Mouse (Mus musculus) limb, embryonic 13.5 days (tissue): ENCODE results near the gene Arhgef16. TPM values are rescaled to one million over a fixed set of nuclear protein-coding genes. Genes with fewer than 3 reads are reported as not detected.
A peak's percentile ranks its signal among the peaks of the same experiment; 100 is the strongest.

ENCODE experiments used
- ATAC-seq: fragments of 200-750 bp; cut with Nextera tagmentation; 2 replicates; pipeline ENCODE4 v1.8.0; 2017; ENCODE audit warnings: low read depth, moderate number of reproducible peaks, moderate TSS enrichment; ENCODE audit not compliant: low FRiP score
- H3K27ac ChIP-seq: fragments of 300-500 bp; sonication (generic); 2 replicates; pipeline ENCODE4 v1.5.1; 2015; ENCODE audit warnings: inconsistent platforms, mild to moderate bottlenecking, moderate library complexity
- H3K27me3 ChIP-seq: fragments of 300-500 bp; sonication (generic); 2 replicates; pipeline ENCODE4 v1.6.1; 2015; ENCODE audit warnings: mild to moderate bottlenecking, inconsistent platforms
- H3K36me3 ChIP-seq: fragments of 300-500 bp; sonication (generic); 2 replicates; pipeline ENCODE4 v1.6.1; 2015; ENCODE audit warnings: inconsistent platforms, mild to moderate bottlenecking, moderate library complexity
- H3K4me1 ChIP-seq: fragments of 300-500 bp; sonication (generic); 2 replicates; pipeline ENCODE4 v1.6.1; 2015; ENCODE audit warnings: inconsistent platforms
- H3K4me2 ChIP-seq: fragments of 300-500 bp; sonication (generic); replicated peaks from 2 replicates; pipeline ENCODE4 v1.6.1; 2015; ENCODE audit warnings: inconsistent platforms, mild to moderate bottlenecking, moderate library complexity
- H3K4me3 ChIP-seq: fragments of 300-500 bp; sonication (generic); 2 replicates; pipeline ENCODE4 v1.5.1; 2015; ENCODE audit warnings: moderate library complexity, mild to moderate bottlenecking, inconsistent platforms
- H3K9ac ChIP-seq: fragments of 300-500 bp; sonication (generic); 2 replicates; pipeline ENCODE4 v1.6.1; 2015; ENCODE audit warnings: mild to moderate bottlenecking, inconsistent platforms
- H3K9me3 ChIP-seq: fragments of 300-500 bp; sonication (generic); 2 replicates; pipeline ENCODE4 v1.6.1; 2016; ENCODE audit warnings: inconsistent platforms
- WGBS: fragments of 180-500 bp; shearing (Covaris S2); methylation state at CpG from one replicate; pipeline ENCODE4 v1.1.7; 2015; 5-methylcytosine and 5-hydroxymethylcytosine counted together
- polyA plus RNA-seq: library from polyadenylated mRNA; unstranded; fragments of >200 nt; fragmentation: Nextera tagmentation; extraction: Ambion mirVana; gene quantifications from 2 replicates; pipeline ENCODE4 v1.2.1, GENCODE M21; 2015

Gene Arhgef16
- polyA plus RNA-seq, 1 experiment from 2014 or later: 4.6 TPM

- H3K4me2 ChIP-seq: no peak overlapping the region
- 76% methylated on average over 4 of the region's 4 CpGs for WGBS
- H3K27me3 ChIP-seq: peaks cover 2% of the 10 kb centered on the region; the same call in 1 of the 2 replicates
- no peak for ATAC-seq
- H3K4me3 ChIP-seq: no peak overlapping the region
- H3K9ac ChIP-seq: no peak overlapping the region
- H3K9me3 ChIP-seq: no peaks in the 10 kb centered on the region
- no peak overlapping the region for H3K27ac ChIP-seq
- peaks cover 24% of the 10 kb centered on the region for H3K4me1 ChIP-seq
- H3K36me3 ChIP-seq: peaks cover 75% of the 10 kb centered on the region
Observed at GRCm38 (mm10) chr4:154325410-154325809, 23.9 kb upstream of the Arhgef16 start.

- Histone ChIP-seq H3K36me3 (peaks cover 16% of the 10 kb centered on the region), H3K4me3 (no peak overlapping the region), H3K4me1 (peaks cover 21% of the 10 kb centered on the region), H3K27me3 (no peaks in the 10 kb centered on the region), H3K9me3 (no peaks in the 10 kb centered on the region), H3K4me2 (no peak overlapping the region), H3K9ac (no peak overlapping the region), H3K27ac (peak overlapping the region; percentile 85)
- WGBS: 73% methylated on average over 11 of the region's 11 CpGs
- no peak for ATAC-seq
Observed at GRCm38 (mm10) chr4:154313622-154313967, 12.1 kb upstream of the Arhgef16 start.

- 50% methylated on average over 4 of the region's 4 CpGs for WGBS
Observed at GRCm38 (mm10) chr4:154312935-154313621, 11.6 kb upstream of the Arhgef16 start.

GRCm38 (mm10) chr4:154312143-154312812 is 10.8 kb upstream of the Arhgef16 start:
- Histone ChIP-seq H3K27me3 (no peaks in the 10 kb centered on the region), H3K27ac (peak overlapping the region; percentile 85), H3K4me3 (no peak overlapping the region), H3K4me2 (0 out of 2 replicates have a peak overlapping the region, but pooled peaks have one; percentile 7), H3K9me3 (no peaks in the 10 kb centered on the region), H3K36me3 (peaks cover 3% of the 10 kb centered on the region), H3K9ac (no peak overlapping the region), H3K4me1 (peaks cover 21% of the 10 kb centered on the region)
- ATAC-seq: no peak
- WGBS: 79% methylated on average over 2 of the region's 2 CpGs

More at GRCm38 (mm10) chr4:154312935-154313621, 11.6 kb upstream of the Arhgef16 start:
- Histone ChIP-seq H3K4me1 (peaks cover 21% of the 10 kb centered on the region), H3K4me3 (no peak overlapping the region), H3K27ac (peak overlapping the region; percentile 85), H3K4me2 (0 out of 2 replicates have a peak overlapping the region, but pooled peaks have one; percentile 7), H3K27me3 (no peaks in the 10 kb centered on the region), H3K9ac (no peak overlapping the region), H3K36me3 (peaks cover 11% of the 10 kb centered on the region), H3K9me3 (no peaks in the 10 kb centered on the region)
- peak; percentile 65 for ATAC-seq

- Histone ChIP-seq H3K27me3 (no peaks in the 10 kb centered on the region), H3K36me3 (no peaks in the 10 kb centered on the region; the same call in 1 of the 2 replicates), H3K9ac (no peak overlapping the region), H3K27ac (no peak overlapping the region), H3K9me3 (no peaks in the 10 kb centered on the region), H3K4me2 (no peak overlapping the region), H3K4me1 (peaks cover 21% of the 10 kb centered on the region), H3K4me3 (no peak overlapping the region)
- ATAC-seq: no peak
- 66% methylated on average over 9 of the region's 9 CpGs for WGBS
Observed at GRCm38 (mm10) chr4:154310576-154311262, 9.2 kb upstream of the Arhgef16 start.

GRCm38 (mm10) chr4:154309131-154309530 is 7.7 kb upstream of the Arhgef16 start:
- no peak for ATAC-seq
- 83% methylated on average over 2 of the region's 2 CpGs for WGBS
- H3K36me3 ChIP-seq: no peaks in the 10 kb centered on the region
- H3K27ac ChIP-seq: no peak overlapping the region
- no peak overlapping the region for H3K4me3 ChIP-seq
- H3K4me1 ChIP-seq: peaks cover 21% of the 10 kb centered on the region
- no peaks in the 10 kb centered on the region for H3K9me3 ChIP-seq
- H3K27me3 ChIP-seq: no peaks in the 10 kb centered on the region
- H3K9ac ChIP-seq: no peak overlapping the region
- H3K4me2 ChIP-seq: no peak overlapping the region

GRCm38 (mm10) chr4:154299541-154300271 is 1.8 kb downstream of the Arhgef16 start:
- ATAC-seq: peak; percentile 51
- H3K36me3 ChIP-seq: no peaks in the 10 kb centered on the region
- H3K27me3 ChIP-seq: peaks cover 40% of the 10 kb centered on the region
- H3K9me3 ChIP-seq: no peaks in the 10 kb centered on the region
- whole genome bisulfite sequencing: under 1% methylated on average over 66 of the region's 66 CpGs
- peak overlapping the region; percentile 95 for H3K4me2 ChIP-seq
- no peak overlapping the region for H3K27ac ChIP-seq
- peak overlapping the region; percentile 58 for H3K4me3 ChIP-seq
- peak overlapping the region; percentile 62 for H3K9ac ChIP-seq
- peaks cover 13% of the 10 kb centered on the region for H3K4me1 ChIP-seq

- H3K4me2 ChIP-seq: no peak overlapping the region
- H3K4me1 ChIP-seq: peaks cover 30% of the 10 kb centered on the region
- no peak overlapping the region for H3K4me3 ChIP-seq
- WGBS: 44% methylated on average over 9 of the region's 9 CpGs
- H3K36me3 ChIP-seq: no peaks in the 10 kb centered on the region
- no peaks in the 10 kb centered on the region for H3K9me3 ChIP-seq
- peaks cover 40% of the 10 kb centered on the region for H3K27me3 ChIP-seq
- H3K9ac ChIP-seq: no peak overlapping the region
- ATAC-seq: no peak
- no peak overlapping the region for H3K27ac ChIP-seq
Observed at GRCm38 (mm10) chr4:154297761-154298160, 3.7 kb downstream of the Arhgef16 start.

GRCm38 (mm10) chr4:154294262-154294731 is 7.2 kb downstream of the Arhgef16 start:
- H3K4me3 ChIP-seq: no peak overlapping the region
- no peak overlapping the region for H3K9ac ChIP-seq
- no peaks in the 10 kb centered on the region for H3K9me3 ChIP-seq
- peaks cover 18% of the 10 kb centered on the region for H3K27me3 ChIP-seq
- no peak for ATAC-seq
- WGBS: 26% methylated on average over 8 of the region's 8 CpGs
- H3K36me3 ChIP-seq: no peaks in the 10 kb centered on the region
- peaks cover 19% of the 10 kb centered on the region for H3K4me1 ChIP-seq
- no peak overlapping the region for H3K4me2 ChIP-seq
- H3K27ac ChIP-seq: no peak overlapping the region; the same call in 1 of the 2 replicates

- Histone ChIP-seq H3K36me3 (no peaks in the 10 kb centered on the region), H3K9ac (no peak overlapping the region), H3K27me3 (peaks cover 13% of the 10 kb centered on the region), H3K4me3 (no peak overlapping the region), H3K4me2 (no peak overlapping the region), H3K9me3 (no peaks in the 10 kb centered on the region), H3K4me1 (peaks cover 19% of the 10 kb centered on the region), H3K27ac (peak overlapping the region; percentile 23; the same call in 1 of the 2 replicates)
- no peak for ATAC-seq
- 43% methylated on average over 4 of the region's 4 CpGs for WGBS
Observed at GRCm38 (mm10) chr4:154293735-154294201, 7.7 kb downstream of the Arhgef16 start.

GRCm38 (mm10) chr4:154283671-154284070 is 17.8 kb downstream of the Arhgef16 start:
- 71% methylated on average over 7 of the region's 7 CpGs for WGBS
- Histone ChIP-seq H3K9ac (0 out of 2 replicates have a peak overlapping the region, but pooled peaks have one; percentile 19), H3K4me2 (no peak overlapping the region), H3K4me3 (no peak overlapping the region), H3K9me3 (no peaks in the 10 kb centered on the region), H3K27me3 (no peaks in the 10 kb centered on the region), H3K27ac (no peak overlapping the region), H3K4me1 (peaks cover 13% of the 10 kb centered on the region; the same call in 1 of the 2 replicates), H3K36me3 (no peaks in the 10 kb centered on the region)
- no peak for ATAC-seq
